Mouse (Mus musculus): ENCODE data around the gene Slc7a4. TPM values are rescaled to one million over a fixed set of nuclear protein-coding genes. Genes with fewer than 3 reads are reported as not detected.

The Slc7a4 gene
- polyA plus RNA-seq, 1 experiment from 2014 or later: 11.1 TPM

DNA sequence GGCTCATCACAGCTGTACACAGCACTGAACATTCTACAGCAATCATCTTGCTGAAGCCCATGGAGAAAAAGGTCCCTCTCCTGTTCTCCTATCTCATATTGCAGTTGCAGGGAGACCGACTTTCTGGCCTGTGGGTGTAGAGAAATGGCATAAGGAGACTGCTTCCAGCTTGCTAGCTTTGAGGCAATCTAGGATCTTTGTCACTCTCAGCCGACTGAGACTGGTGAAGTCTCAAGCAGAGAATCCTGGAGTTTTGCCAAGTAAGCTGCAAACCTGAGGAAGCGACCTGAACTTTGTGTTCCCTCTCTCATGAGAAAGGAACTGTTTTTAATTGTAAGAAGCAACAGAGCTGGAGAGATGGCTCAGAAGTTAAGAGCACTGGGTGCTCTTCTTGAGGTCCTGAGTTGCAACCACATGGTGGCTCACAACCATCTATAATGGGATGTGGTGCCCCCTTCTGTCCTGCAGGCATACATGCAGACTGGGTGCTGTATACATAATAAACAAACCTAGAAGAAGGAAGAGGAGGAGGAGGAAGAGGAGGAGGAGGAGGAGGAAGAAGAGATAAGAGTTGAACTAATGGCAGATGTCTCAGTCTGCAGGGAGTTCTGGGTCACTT lies 18.0 kb upstream of the Slc7a4 start:
- Histone ChIP-seq H3K9me3 (replicated peaks) (no peaks in the 10 kb centered on the region), H3K27me3 (no peaks in the 10 kb centered on the region), H3K4me2 (no peak overlapping the region), H3K36me3 (ENCODE audit: poor library complexity, severe bottlenecking) (no peaks in the 10 kb centered on the region), H3K4me3 (no peak overlapping the region), H3K9ac (no peak overlapping the region), H3K4me1 (no peaks in the 10 kb centered on the region), H3K27ac (no peak overlapping the region)
- WGBS: 71% methylated on average over 3 of the region's 3 CpGs
- ATAC-seq: no peak

GRCm38 (mm10) chr16:17590731-17591130 lies 7.7 kb upstream of the Slc7a4 start:
- H3K4me2 ChIP-seq: no peak overlapping the region
- no peaks in the 10 kb centered on the region for H3K36me3 ChIP-seq (ENCODE audit: poor library complexity, severe bottlenecking)
- H3K4me1 ChIP-seq: no peaks in the 10 kb centered on the region
- WGBS: 71% methylated on average over 2 of the region's 2 CpGs
- H3K27me3 ChIP-seq: no peaks in the 10 kb centered on the region
- no peak overlapping the region for H3K9ac ChIP-seq
- H3K27ac ChIP-seq: no peak overlapping the region
- no peaks in the 10 kb centered on the region; the same call in 1 of the 2 replicates for H3K9me3 ChIP-seq (replicated peaks)
- no peak for ATAC-seq
- H3K4me3 ChIP-seq: no peak overlapping the region

- Histone ChIP-seq H3K4me2 (no peak overlapping the region), H3K9ac (no peak overlapping the region), H3K4me1 (no peaks in the 10 kb centered on the region), H3K36me3 (ENCODE audit: poor library complexity, severe bottlenecking) (no peaks in the 10 kb centered on the region), H3K27me3 (no peaks in the 10 kb centered on the region), H3K4me3 (no peak overlapping the region), H3K9me3 (replicated peaks) (no peaks in the 10 kb centered on the region; the same call in 1 of the 2 replicates), H3K27ac (no peak overlapping the region)
- ATAC-seq: no peak
- WGBS: 87% methylated on average over 7 of the region's 7 CpGs
Observed at GRCm38 (mm10) chr16:17584555-17584954, 1.5 kb upstream of the Slc7a4 start.

DNA sequence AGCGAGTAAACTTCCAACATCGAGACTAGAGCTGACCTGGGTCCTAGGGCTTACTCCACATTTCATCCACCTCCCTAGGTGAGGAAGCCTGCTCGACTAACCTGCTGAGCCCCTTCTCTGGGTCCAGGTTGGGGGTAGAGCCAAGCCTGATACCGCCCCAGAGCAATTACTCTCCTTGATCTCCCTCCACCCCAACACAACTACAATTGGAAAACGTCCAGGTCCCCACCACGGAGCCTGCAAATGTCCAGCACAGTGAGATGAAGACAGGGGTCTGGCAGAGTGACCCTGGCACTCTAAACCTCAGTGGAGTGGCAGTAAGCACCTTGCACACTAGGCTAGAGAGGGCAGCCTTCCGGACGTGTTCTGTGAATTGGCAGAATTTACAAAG lies 6.2 kb downstream of the Slc7a4 start:
- Histone ChIP-seq H3K9ac (peak overlapping the region; percentile 64), H3K4me1 (peaks cover 13% of the 10 kb centered on the region; the same call in 1 of the 2 replicates), H3K4me2 (peak overlapping the region; percentile 72), H3K27ac (no peak overlapping the region), H3K27me3 (peaks cover 40% of the 10 kb centered on the region), H3K36me3 (ENCODE audit: poor library complexity, severe bottlenecking) (no peaks in the 10 kb centered on the region), H3K4me3 (peak overlapping the region; percentile 48), H3K9me3 (replicated peaks) (no peaks in the 10 kb centered on the region)
- ATAC-seq: no peak
- 15% methylated on average over 8 of the region's 8 CpGs for WGBS

DNA sequence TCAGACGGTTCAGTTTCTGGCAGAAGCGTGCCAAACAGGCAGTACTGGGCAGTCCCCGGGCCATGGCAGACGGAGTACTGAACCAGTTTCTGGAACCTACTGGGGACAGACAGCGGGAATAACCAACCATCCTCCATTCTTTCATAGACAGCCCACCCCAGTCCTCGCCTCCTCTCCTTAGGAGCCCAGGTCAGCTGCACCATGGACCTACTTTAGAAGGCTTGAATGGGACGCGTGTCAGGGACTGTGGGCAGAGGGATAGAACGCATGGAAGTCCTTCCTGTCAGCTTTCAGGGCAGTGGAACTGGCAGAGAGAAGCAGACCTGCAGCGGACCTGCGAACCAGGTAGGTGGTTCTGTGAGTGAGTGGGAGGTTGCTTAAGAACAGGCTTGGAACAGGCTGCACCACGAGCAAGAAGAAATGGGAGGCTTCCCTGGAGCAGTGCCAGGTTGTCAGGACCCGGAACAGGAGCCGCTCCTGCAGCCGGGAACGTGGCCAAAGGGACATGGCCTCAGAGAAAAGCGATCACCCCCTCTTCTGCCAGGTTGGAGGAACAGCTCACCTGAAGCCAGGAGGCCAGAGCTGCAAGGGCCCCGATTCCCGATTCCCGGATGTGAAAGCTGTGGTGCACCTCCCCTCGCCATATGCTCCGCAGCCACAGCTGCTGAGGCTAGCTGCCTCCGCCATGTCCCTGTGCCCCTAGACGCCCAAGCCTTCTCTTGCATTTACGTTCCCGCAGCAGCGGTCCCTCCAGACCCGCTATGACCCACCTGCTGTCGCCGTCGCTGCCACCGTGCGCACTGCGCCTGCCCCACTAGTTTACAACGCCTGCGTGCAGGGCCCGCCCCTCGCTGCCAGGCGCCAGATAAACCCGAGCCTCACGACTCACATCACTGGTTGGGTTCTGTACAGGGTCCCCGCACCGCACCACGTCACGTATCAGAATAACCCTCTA lies 6.9 kb downstream of the Slc7a4 start:
- Histone ChIP-seq H3K4me3 (peak overlapping the region; percentile 48), H3K4me1 (peaks cover 13% of the 10 kb centered on the region; the same call in 1 of the 2 replicates), H3K27me3 (peaks cover 40% of the 10 kb centered on the region), H3K9me3 (replicated peaks) (no peaks in the 10 kb centered on the region), H3K4me2 (peak overlapping the region; percentile 72), H3K36me3 (ENCODE audit: poor library complexity, severe bottlenecking) (no peaks in the 10 kb centered on the region), H3K9ac (peak overlapping the region; percentile 64), H3K27ac (no peak overlapping the region)
- peak; percentile 89 for ATAC-seq
- 15% methylated on average over 44 of the region's 45 CpGs for WGBS

GRCm38 (mm10) chr16:17566186-17566585 lies 16.8 kb downstream of the Slc7a4 start:
- WGBS: 26% methylated on average over 4 of the region's 4 CpGs
- no peaks in the 10 kb centered on the region for H3K9me3 ChIP-seq (replicated peaks)
- H3K36me3 ChIP-seq (ENCODE audit: poor library complexity, severe bottlenecking): no peaks in the 10 kb centered on the region
- no peak overlapping the region for H3K9ac ChIP-seq
- no peak overlapping the region for H3K4me2 ChIP-seq
- no peak overlapping the region for H3K27ac ChIP-seq
- ATAC-seq: no peak
- H3K4me3 ChIP-seq: no peak overlapping the region
- H3K27me3 ChIP-seq: peaks cover 18% of the 10 kb centered on the region
- H3K4me1 ChIP-seq: peaks cover 12% of the 10 kb centered on the region

GRCm38 (mm10) chr16:17564771-17565170 lies 18.2 kb downstream of the Slc7a4 start:
- no peak for ATAC-seq
- H3K27ac ChIP-seq: no peak overlapping the region

DNA sequence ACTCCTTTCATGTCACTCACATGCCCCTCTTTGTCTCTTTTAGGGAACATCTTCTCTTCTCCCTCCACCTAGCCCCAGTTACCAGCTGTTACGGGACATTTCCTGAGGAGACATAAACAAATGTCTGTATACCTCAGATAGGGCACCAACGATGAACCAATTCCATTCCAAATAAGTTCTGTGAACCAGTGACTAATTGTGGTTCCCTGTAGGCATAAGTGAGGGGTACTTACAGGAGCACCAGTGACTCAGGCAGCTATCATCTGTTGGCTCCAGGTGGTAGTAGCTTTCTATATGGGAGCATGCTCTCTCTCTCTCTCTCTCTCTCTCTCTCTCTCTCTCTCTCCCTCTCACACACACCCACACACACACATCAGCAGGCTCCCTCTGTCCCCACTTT lies 18.8 kb downstream of the Slc7a4 start:
- Histone ChIP-seq H3K9me3 (replicated peaks) (no peaks in the 10 kb centered on the region), H3K27ac (no peak overlapping the region), H3K27me3 (peaks cover 18% of the 10 kb centered on the region), H3K4me3 (no peak overlapping the region), H3K4me2 (no peak overlapping the region), H3K4me1 (peaks cover 23% of the 10 kb centered on the region), H3K36me3 (ENCODE audit: poor library complexity, severe bottlenecking) (no peaks in the 10 kb centered on the region), H3K9ac (no peak overlapping the region)
- ATAC-seq: no peak
- 80% methylated on average over 2 of the region's 2 CpGs for WGBS

More at GRCm38 (mm10) chr16:17564771-17565170, 18.2 kb downstream of the Slc7a4 start:
- no peaks in the 10 kb centered on the region for H3K36me3 ChIP-seq (ENCODE audit: poor library complexity, severe bottlenecking)
- H3K27me3 ChIP-seq: peaks cover 18% of the 10 kb centered on the region
- H3K4me2 ChIP-seq: no peak overlapping the region
- H3K9me3 ChIP-seq (replicated peaks): no peaks in the 10 kb centered on the region
- 75% methylated on average over 3 of the region's 3 CpGs for WGBS
- no peak overlapping the region for H3K9ac ChIP-seq
- no peak overlapping the region for H3K4me3 ChIP-seq
- peaks cover 20% of the 10 kb centered on the region for H3K4me1 ChIP-seq

DNA sequence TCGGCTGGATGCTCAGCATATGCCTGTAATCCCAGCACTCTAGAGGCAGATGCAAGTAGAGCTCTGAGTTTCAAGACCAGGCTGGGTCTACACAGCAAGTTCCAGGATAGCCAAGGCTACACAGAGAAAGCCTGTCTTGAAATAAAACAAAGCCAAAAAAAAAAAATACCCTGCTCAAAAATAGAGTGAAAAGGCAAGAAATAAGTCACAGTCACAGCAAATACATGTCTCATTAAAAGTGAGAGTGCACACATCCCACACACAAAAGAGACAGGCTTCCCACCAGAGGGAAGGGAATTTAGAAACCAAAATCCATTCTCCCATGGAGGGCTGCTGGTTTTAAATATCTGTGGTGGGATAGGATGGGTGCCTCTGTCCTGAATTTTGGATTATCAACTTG lies 19.4 kb downstream of the Slc7a4 start:
- no peak overlapping the region for H3K4me3 ChIP-seq
- WGBS: 21% methylated on average over 1 of the region's 1 CpGs
- peaks cover 18% of the 10 kb centered on the region for H3K27me3 ChIP-seq
- no peak overlapping the region for H3K27ac ChIP-seq
- ATAC-seq: no peak
- no peak overlapping the region for H3K9ac ChIP-seq
- H3K4me1 ChIP-seq: peaks cover 29% of the 10 kb centered on the region
- H3K4me2 ChIP-seq: no peak overlapping the region
- no peaks in the 10 kb centered on the region for H3K9me3 ChIP-seq (replicated peaks)
- H3K36me3 ChIP-seq (ENCODE audit: poor library complexity, severe bottlenecking): no peaks in the 10 kb centered on the region

GRCm38 (mm10) chr16:17561751-17562208 lies 21.2 kb downstream of the Slc7a4 start, which contains the start of gene P2rx6:
TSS of gene P2rx6 (plus strand) at chr16:17561885.
- WGBS: 3% methylated on average over 10 of the region's 10 CpGs
- Histone ChIP-seq H3K36me3 (ENCODE audit: poor library complexity, severe bottlenecking) (no peaks in the 10 kb centered on the region), H3K4me2 (peak within 1 kb of the TSS; percentile 58), H3K27me3 (peaks cover 10% of the 10 kb centered on the region; the same call in 1 of the 2 replicates), H3K9me3 (replicated peaks) (no peaks in the 10 kb centered on the region), H3K4me3 (peak within 1 kb of the TSS; percentile 15; the same call in 1 of the 2 replicates), H3K4me1 (peaks cover 35% of the 10 kb centered on the region), H3K27ac (0 out of 2 replicates have a peak within 1 kb of the TSS, but pooled peaks have one; percentile 26), H3K9ac (peak within 1 kb of the TSS; percentile 27; the same call in 1 of the 2 replicates)
- ATAC-seq: peak; percentile 52

GRCm38 (mm10) chr16:17561128-17561750 lies 21.8 kb downstream of the Slc7a4 start, which contains the start of gene Lrrc74b:
TSS of gene Lrrc74b (minus strand) at chr16:17561247.
- peaks cover 10% of the 10 kb centered on the region; the same call in 1 of the 2 replicates for H3K27me3 ChIP-seq
- 0 out of 2 replicates have a peak within 1 kb of the TSS, but pooled peaks have one; percentile 26 for H3K27ac ChIP-seq
- no peaks in the 10 kb centered on the region for H3K9me3 ChIP-seq (replicated peaks)
- peak within 1 kb of the TSS; percentile 27; the same call in 1 of the 2 replicates for H3K9ac ChIP-seq
- under 1% methylated on average over 22 of the region's 22 CpGs for WGBS
- H3K4me2 ChIP-seq: peak within 1 kb of the TSS; percentile 58
- H3K36me3 ChIP-seq (ENCODE audit: poor library complexity, severe bottlenecking): no peaks in the 10 kb centered on the region
- ATAC-seq: peak; percentile 67
- peaks cover 35% of the 10 kb centered on the region for H3K4me1 ChIP-seq
- peak within 1 kb of the TSS; percentile 15; the same call in 1 of the 2 replicates for H3K4me3 ChIP-seq

Data from forebrain, embryonic 13.5 days (tissue).